Mouse (Mus musculus) embryonic facial prominence, embryonic 11.5 days (tissue): Measurements from ENCODE around the gene Kank3. TPM values are rescaled to one million over a fixed set of nuclear protein-coding genes. Genes with fewer than 3 reads are reported as not detected.

ENCODE experiments used
- ATAC-seq: fragments of 200-750 bp; cut with Nextera tagmentation; replicated peaks from 2 replicates; pipeline ENCODE4 v1.8.0; 2017; ENCODE audit warnings: low read depth; ENCODE audit not compliant: insufficient number of reproducible peaks, low FRiP score, low TSS enrichment
- DNase-seq: peaks from one replicate; pipeline ENCODE4 v3.0.0-alpha.2; 2015; ENCODE audit warnings: low spot score
- H3K27ac ChIP-seq: fragments of 300-500 bp; sonication (generic); replicated peaks from 2 replicates; pipeline ENCODE4 v1.5.1; 2014; ENCODE audit warnings: mild to moderate bottlenecking, low read depth, low read length, control low read depth
- H3K27me3 ChIP-seq: fragments of 300-500 bp; sonication (generic); 2 replicates; pipeline ENCODE4 v1.6.1; 2014; ENCODE audit warnings: mild to moderate bottlenecking, low read length, moderate library complexity, mixed read lengths; ENCODE audit not compliant: control insufficient read depth, insufficient read depth
- H3K36me3 ChIP-seq: fragments of 300-500 bp; sonication (generic); replicated peaks from 2 replicates; pipeline ENCODE4 v1.6.1; 2014; ENCODE audit warnings: low read depth, mild to moderate bottlenecking, low read length, moderate library complexity, mixed read lengths; ENCODE audit not compliant: control insufficient read depth, insufficient read depth
- H3K4me1 ChIP-seq: fragments of 300-500 bp; sonication (generic); 2 replicates; pipeline ENCODE4 v1.6.1; 2014; ENCODE audit warnings: low read length, mixed read lengths; ENCODE audit not compliant: control insufficient read depth, insufficient read depth
- H3K4me2 ChIP-seq: fragments of 300-500 bp; sonication (generic); 2 replicates; pipeline ENCODE4 v1.6.1; 2014; ENCODE audit warnings: low read depth, mild to moderate bottlenecking, control low read depth, low read length, moderate library complexity
- H3K4me3 ChIP-seq: fragments of 300-500 bp; sonication (generic); 2 replicates; pipeline ENCODE4 v1.5.1; 2014; ENCODE audit warnings: low read depth, low read length, control low read depth
- H3K9ac ChIP-seq: fragments of 300-500 bp; sonication (generic); replicated peaks from 2 replicates; pipeline ENCODE4 v1.6.1; 2014; ENCODE audit warnings: mild to moderate bottlenecking, control low read depth, low read length
- H3K9me3 ChIP-seq: fragments of 300-500 bp; sonication (generic); replicated peaks from 2 replicates; pipeline ENCODE4 v1.6.1; 2016; ENCODE audit warnings: mild to moderate bottlenecking, low read length, inconsistent platforms, mixed read lengths; ENCODE audit not compliant: control insufficient read depth
- WGBS: fragments of 180-500 bp; shearing (Covaris S2); extraction: QIAGEN DNeasy Blood & Tissue Kit; methylation state at CpG from one replicate; pipeline ENCODE4 v1.1.7; 2014; 5-methylcytosine and 5-hydroxymethylcytosine counted together
- polyA plus RNA-seq: library from polyadenylated mRNA; unstranded; fragments of >200 nt; fragmentation: Nextera tagmentation; extraction: Ambion mirVana; gene quantifications from 2 replicates; pipeline ENCODE4 v1.2.1, GENCODE M21; 2014

Kank3 gene
- polyA plus RNA-seq, 1 experiment from 2014 or later = 18.2 TPM

DNA sequence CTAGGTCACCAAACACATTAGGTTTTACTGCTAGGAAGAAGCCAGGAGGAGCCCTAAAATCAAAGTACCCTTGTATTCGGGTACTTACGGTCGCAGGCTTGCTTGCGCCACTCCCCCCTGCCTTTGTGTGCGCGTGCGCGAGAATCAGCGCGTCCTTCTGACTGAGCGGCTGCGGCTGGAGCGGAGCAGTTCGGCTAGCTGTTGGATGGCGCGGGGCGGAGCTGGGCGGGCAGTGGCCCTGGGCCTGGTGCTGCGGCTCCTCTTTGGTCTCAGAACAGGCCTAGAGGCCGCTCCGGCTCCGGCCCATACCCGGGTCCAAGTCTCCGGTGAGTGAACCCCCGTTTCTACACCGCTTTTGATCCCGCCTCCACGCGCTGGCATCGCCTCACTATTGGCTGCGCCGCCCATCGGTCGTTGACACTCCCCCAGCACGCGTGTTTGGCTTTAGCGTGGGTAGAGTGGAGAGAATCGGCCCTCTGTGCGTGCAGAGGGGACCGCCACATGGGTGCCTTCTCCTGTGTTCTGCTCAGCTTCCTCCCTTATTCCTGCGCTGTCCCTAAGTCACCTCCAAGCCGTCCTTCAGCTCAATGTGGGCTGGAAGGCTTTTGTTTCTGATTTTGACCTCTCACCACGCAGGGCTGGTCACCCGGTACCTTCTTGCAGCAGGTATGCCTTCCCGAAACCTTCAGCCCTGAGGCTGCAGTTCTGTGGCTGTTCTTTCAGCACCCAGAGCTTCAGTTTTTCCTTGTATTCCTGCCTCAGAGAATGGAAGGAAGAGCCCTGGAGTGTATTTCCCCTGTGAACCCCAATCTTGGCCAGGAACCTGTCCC lies 32.9 kb downstream of the Kank3 start, which contains the start of gene Cd320:
Gene Cd320, plus strand, starts transcription at position 126 of the 830 bp plus-strand sequence.
- Histone ChIP-seq H3K9ac (peak within 1 kb of the TSS; percentile 77), H3K4me2 (peak within 1 kb of the TSS; percentile 86), H3K27me3 (no peaks in the 10 kb centered on the region), H3K27ac (peak within 1 kb of the TSS; percentile 56; the same call in 1 of the 2 replicates), H3K4me1 (no peaks in the 10 kb centered on the region), H3K9me3 (no peaks in the 10 kb centered on the region), H3K36me3 (peaks cover 2% of the 10 kb centered on the region), H3K4me3 (peak within 1 kb of the TSS; percentile 88)
- ATAC-seq (peak; percentile 84), DNase-seq (peak; percentile 96)
- 0% methylated on average over 45 of the region's 45 CpGs for WGBS

DNA sequence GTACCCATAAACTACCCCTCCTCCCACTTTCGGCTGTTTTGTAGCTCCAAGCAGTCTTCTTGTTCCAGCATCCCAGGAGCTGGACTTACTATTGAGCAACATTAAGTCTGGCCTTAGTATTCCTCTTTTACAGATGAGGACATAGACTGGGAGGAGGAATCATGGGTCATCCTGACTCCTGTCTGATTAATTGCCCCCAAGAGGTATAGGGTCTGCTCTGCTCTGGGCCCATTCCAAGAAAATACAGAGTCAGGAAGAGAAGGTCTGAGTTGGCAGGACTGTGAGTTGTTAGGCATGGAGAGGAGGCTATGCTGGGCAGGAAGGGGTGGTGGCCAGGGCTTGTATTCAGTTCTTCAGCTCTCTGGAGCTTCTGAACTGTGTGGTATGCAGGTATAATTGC lies 33.9 kb downstream of the Kank3 start:
- Histone ChIP-seq H3K27ac (no peak overlapping the region), H3K36me3 (no peaks in the 10 kb centered on the region), H3K27me3 (no peaks in the 10 kb centered on the region), H3K4me1 (no peaks in the 10 kb centered on the region), H3K9me3 (no peaks in the 10 kb centered on the region), H3K4me3 (no peak overlapping the region), H3K9ac (no peak overlapping the region), H3K4me2 (no peak overlapping the region; the same call in 1 of the 2 replicates)
- ATAC-seq = no peak
- no peak for DNase-seq
- WGBS = 64% methylated on average over 1 of the region's 1 CpGs

DNA sequence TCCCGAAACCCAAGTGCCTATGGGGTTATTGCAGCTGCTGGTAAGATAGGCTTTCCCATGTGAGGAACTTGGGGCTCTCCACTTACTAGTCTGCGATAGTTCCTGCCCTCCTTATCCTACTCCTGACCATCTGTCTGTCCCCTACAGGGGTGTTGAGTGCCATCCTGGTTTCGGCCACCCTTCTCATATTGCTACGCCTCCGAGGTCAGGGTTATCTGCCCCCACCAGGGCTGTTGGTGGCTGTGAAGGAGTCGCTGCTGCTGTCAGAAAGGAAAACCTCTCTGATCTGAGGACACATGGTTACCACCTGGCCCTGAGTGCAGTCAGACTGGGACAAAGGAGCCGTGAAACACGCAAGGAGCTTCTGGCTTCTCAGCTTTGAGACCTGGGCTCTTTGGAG lies 37.8 kb downstream of the Kank3 start:
- 72% methylated on average over 8 of the region's 8 CpGs for WGBS
- no peak overlapping the region for H3K27ac ChIP-seq
- ATAC-seq (no peak), DNase-seq (no peak)
- H3K4me3 ChIP-seq = no peak overlapping the region
- no peak overlapping the region for H3K9ac ChIP-seq
- H3K27me3 ChIP-seq = no peaks in the 10 kb centered on the region
- no peaks in the 10 kb centered on the region for H3K4me1 ChIP-seq
- H3K9me3 ChIP-seq = no peaks in the 10 kb centered on the region
- no peaks in the 10 kb centered on the region for H3K36me3 ChIP-seq
- no peak overlapping the region for H3K4me2 ChIP-seq

DNA sequence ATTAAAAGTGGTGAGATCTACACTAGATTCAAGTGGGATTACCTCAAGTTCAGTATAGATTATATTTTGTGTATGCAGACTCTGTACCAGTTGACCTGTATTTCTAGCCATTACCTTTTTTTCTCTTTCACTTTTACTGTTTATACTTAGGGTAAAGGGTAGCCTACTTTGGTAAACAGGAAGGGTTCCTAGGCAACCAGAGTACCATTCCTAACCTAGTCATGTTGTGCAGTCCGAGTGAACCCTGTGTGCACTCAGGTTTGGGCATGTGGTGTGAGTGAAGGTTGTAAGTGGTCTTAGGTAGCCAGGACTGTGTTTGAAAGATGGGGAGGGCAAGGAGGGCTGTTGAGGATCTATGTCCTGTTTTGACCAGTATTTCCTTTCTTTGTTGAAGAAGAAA lies 41.0 kb downstream of the Kank3 start:
- H3K36me3 ChIP-seq = no peaks in the 10 kb centered on the region
- no peaks in the 10 kb centered on the region for H3K4me1 ChIP-seq
- 63% methylated on average over 1 of the region's 1 CpGs for WGBS
- ATAC-seq (no peak), DNase-seq (no peak)
- H3K27me3 ChIP-seq = no peaks in the 10 kb centered on the region
- H3K4me2 ChIP-seq = no peak overlapping the region
- H3K4me3 ChIP-seq = no peak overlapping the region
- H3K27ac ChIP-seq = no peak overlapping the region
- no peaks in the 10 kb centered on the region for H3K9me3 ChIP-seq
- no peak overlapping the region for H3K9ac ChIP-seq

DNA sequence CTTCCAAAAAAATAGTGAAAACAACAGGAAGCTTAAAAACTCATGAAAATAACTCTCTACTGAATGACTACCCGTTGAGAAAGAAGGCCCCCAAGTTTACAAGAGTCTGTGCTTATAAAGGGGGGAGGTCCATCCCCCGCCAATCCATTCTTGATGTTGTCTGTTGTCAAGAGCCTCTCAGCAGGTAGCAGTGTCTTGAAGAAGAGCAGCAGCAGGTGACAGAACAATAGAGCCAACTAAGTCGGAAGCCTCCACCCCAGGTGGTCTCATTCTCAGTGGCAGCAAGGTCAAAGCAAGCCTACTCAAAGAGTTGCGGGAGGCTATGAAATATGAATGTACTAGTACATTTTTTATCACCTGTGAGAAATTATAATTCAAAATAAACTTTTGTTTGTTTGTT lies 47.5 kb downstream of the Kank3 start:
- 65% methylated on average over 4 of the region's 4 CpGs for WGBS
- ATAC-seq = no peak
- H3K4me1 ChIP-seq = no peaks in the 10 kb centered on the region
- no peak overlapping the region for H3K4me2 ChIP-seq
- no peak overlapping the region for H3K27ac ChIP-seq
- H3K9me3 ChIP-seq = no peaks in the 10 kb centered on the region
- no peak overlapping the region for H3K9ac ChIP-seq
- DNase-seq = no peak
- H3K27me3 ChIP-seq = no peaks in the 10 kb centered on the region
- H3K4me3 ChIP-seq = no peak overlapping the region
- H3K36me3 ChIP-seq = no peaks in the 10 kb centered on the region

DNA sequence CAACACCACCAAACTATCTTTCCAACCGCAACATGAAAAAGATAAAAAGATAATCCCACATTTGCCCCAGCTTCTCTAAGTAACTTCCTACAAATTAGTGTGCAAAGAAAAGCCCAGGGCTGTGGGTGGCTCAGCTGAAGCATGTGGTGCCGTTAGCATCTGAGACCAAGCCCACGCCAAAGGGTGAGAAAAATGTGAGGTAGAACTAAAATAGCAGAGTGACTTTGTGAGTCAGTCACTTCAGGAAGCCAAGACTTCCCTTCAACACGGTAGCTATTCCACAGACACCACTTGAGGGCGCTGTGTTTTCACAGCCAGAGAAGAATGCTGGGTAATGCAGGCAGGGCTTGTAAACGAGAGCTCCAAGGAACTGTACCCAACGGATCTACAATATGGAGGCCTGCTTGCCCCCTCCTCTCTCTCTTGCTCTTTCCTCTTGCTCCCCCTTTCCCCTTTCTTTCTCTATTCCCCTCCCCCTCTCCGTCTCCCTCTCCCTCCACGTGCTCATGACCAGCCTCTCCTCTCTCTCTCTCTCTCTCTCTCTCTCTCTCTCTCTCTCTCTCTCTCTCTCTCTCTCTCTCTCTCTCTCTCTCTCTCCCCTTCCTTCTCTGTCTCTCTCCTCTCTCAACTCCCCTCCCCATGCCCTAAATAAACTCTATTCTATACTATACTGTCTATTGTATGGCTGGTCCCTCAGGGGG lies 55.2 kb downstream of the Kank3 start:
- no peaks in the 10 kb centered on the region for H3K36me3 ChIP-seq
- ATAC-seq (no peak), DNase-seq (peak; percentile 41)
- H3K4me2 ChIP-seq = no peak overlapping the region
- no peak overlapping the region for H3K9ac ChIP-seq
- H3K27ac ChIP-seq = no peak overlapping the region
- H3K4me1 ChIP-seq = no peaks in the 10 kb centered on the region
- no peaks in the 10 kb centered on the region for H3K27me3 ChIP-seq
- no peaks in the 10 kb centered on the region for H3K9me3 ChIP-seq
- no peak overlapping the region for H3K4me3 ChIP-seq
- 45% methylated on average over 9 of the region's 9 CpGs for WGBS

Other genes starting within 250 kb of the Kank3 start
- 53.3 and 60.0 TPM in 2 replicates for gene Zfp414, start 181.4 kb upstream of the Kank3 start, polyA plus RNA-seq
- gene Pram1, start 172.5 kb upstream of the Kank3 start, polyA plus RNA-seq = 0.32 and 0.61 TPM in 2 replicates
- 613 and 725 TPM in 2 replicates for gene Hnrnpm, start 123.7 kb upstream of the Kank3 start, polyA plus RNA-seq
- 30.0 and 32.7 TPM in 2 replicates for gene March2, start 91.8 kb upstream of the Kank3 start, polyA plus RNA-seq
- gene Rab11b, start 50.0 kb upstream of the Kank3 start, polyA plus RNA-seq = 255 and 273 TPM in 2 replicates
- 44.5 and 48.9 TPM in 2 replicates for gene Angptl4, start 28.7 kb upstream of the Kank3 start, polyA plus RNA-seq
- gene Rps28, start 14.0 kb downstream of the Kank3 start, polyA plus RNA-seq = 824 and 897 TPM in 2 replicates
- 392 and 414 TPM in 2 replicates for gene Ndufa7, start 14.1 kb downstream of the Kank3 start, polyA plus RNA-seq
- gene Cd320, start 32.6 kb downstream of the Kank3 start, polyA plus RNA-seq = 76.2 and 80.9 TPM in 2 replicates
- not detected in 2 replicates for gene Gm7029, start 63.3 kb downstream of the Kank3 start, polyA plus RNA-seq
- gene Kifc1, start 80.1 kb downstream of the Kank3 start, polyA plus RNA-seq = 9.4 and 13.4 TPM in 2 replicates
- gene Platr17, start 94.6 kb downstream of the Kank3 start, polyA plus RNA-seq = 0.36 TPM in 2 replicates
- 55.0 and 59.9 TPM in 2 replicates for gene Daxx, start 98.9 kb downstream of the Kank3 start, polyA plus RNA-seq
- 11.3 and 12.8 TPM in 2 replicates for gene Tapbp, start 105.4 kb downstream of the Kank3 start, polyA plus RNA-seq
- gene Zbtb22, start 105.4 kb downstream of the Kank3 start, polyA plus RNA-seq = 7.3 and 8.4 TPM in 2 replicates
- gene Rgl2, start 119.0 kb downstream of the Kank3 start, polyA plus RNA-seq = 26.0 and 26.3 TPM in 2 replicates
- 202 and 211 TPM in 2 replicates for gene Pfdn6, start 129.8 kb downstream of the Kank3 start, polyA plus RNA-seq
- 25.2 and 28.6 TPM in 2 replicates for gene Wdr46, start 130.1 kb downstream of the Kank3 start, polyA plus RNA-seq
- 2.9 and 3.2 TPM in 2 replicates for gene B3galt4, start 141.0 kb downstream of the Kank3 start, polyA plus RNA-seq
- gene Vps52, start 145.3 kb downstream of the Kank3 start, polyA plus RNA-seq = 26.9 and 27.7 TPM in 2 replicates
- 1,395 and 1,560 TPM in 2 replicates for gene Rps18, start 145.5 kb downstream of the Kank3 start, polyA plus RNA-seq
- gene H2-K1, start 189.8 kb downstream of the Kank3 start, polyA plus RNA-seq = 7.5 and 7.6 TPM in 2 replicates
- 3.8 and 6.6 TPM in 2 replicates for gene Ring1, start 214.2 kb downstream of the Kank3 start, polyA plus RNA-seq
- gene H2-Ke6, start 217.5 kb downstream of the Kank3 start, polyA plus RNA-seq = 43.0 and 46.3 TPM in 2 replicates
- 72.1 and 78.3 TPM in 2 replicates for gene Slc39a7, start 221.2 kb downstream of the Kank3 start, polyA plus RNA-seq
- gene Rxrb, start 221.3 kb downstream of the Kank3 start, polyA plus RNA-seq = 14.9 and 15.8 TPM in 2 replicates
- 0.70 and 1.0 TPM in 2 replicates for gene Col11a2, start 228.9 kb downstream of the Kank3 start, polyA plus RNA-seq